Mouse (Mus musculus) heart, adult 2 months (tissue): ENCODE results near the gene Fgfr2.

Experiments
- CTCF ChIP-seq: fragments of 200-600 bp; IDR thresholded peaks from 2 replicates; pipeline ENCODE4 v1.8.1; 2022; ENCODE audit warnings: antibody characterized with exemption, mild to moderate bottlenecking, moderate library complexity
- EP300 ChIP-seq: fragments of 200-500 bp; IDR thresholded peaks from 2 replicates; pipeline ENCODE4 v1.6.1; 2011; ENCODE audit warnings: low read depth, low read length, control low read depth; ENCODE audit not compliant: insufficient read depth
- POLR2A ChIP-seq: fragments of 200-500 bp; IDR thresholded peaks from 2 replicates; pipeline ENCODE4 v1.6.1; 2011; ENCODE audit warnings: mild to moderate bottlenecking, low read depth, low read length, control low read depth; ENCODE audit not compliant: insufficient read depth

GRCm38 (mm10) chr7:130385732-130386294 lies 2737.3 kb downstream of the Fgfr2 start:
- TF ChIP-seq CTCF (no peak), EP300 (no peak), POLR2A (no peak)
